Mouse (Mus musculus) central nervous system, embryonic 18 days (tissue): ENCODE data around the gene Slitrk3. TPM values are rescaled to one million over a fixed set of nuclear protein-coding genes. Genes with fewer than 3 reads are reported as not detected.

Experiments used
- polyA plus RNA-seq: library from polyadenylated mRNA; depleted of rRNA; stranded (reverse); fragments of >200 nt; gene quantifications from 2 replicates; pipeline ENCODE4 v1.2.3, GENCODE M21; 2012; rRNA removed

Gene Slitrk3
- 13.8 and 15.2 TPM in 2 replicates for polyA plus RNA-seq

GRCm38 (mm10) chr3:73057197-73057811 lies at the start of gene Slitrk3:
Gene Slitrk3, minus strand, starts transcription at chr3:73057803.

Other genes starting within 250 kb of the Slitrk3 start
- 0.01 and 0.03 TPM in 2 replicates for gene Sis, start 89.9 kb downstream of the Slitrk3 start, polyA plus RNA-seq